Mouse (Mus musculus) embryonic facial prominence, embryonic 13.5 days (tissue): ENCODE data around the gene Med31. TPM values are rescaled to one million over a fixed set of nuclear protein-coding genes. Genes with fewer than 3 reads are reported as not detected.

Experiments used
- polyA plus RNA-seq: library from polyadenylated mRNA; unstranded; fragments of >200 nt; fragmentation: Nextera tagmentation; extraction: Ambion mirVana; gene quantifications from 2 replicates; pipeline ENCODE4 v1.2.1, GENCODE M21; 2015

Med31 gene
- polyA plus RNA-seq, 1 experiment from 2014 or later, result 50.3 TPM

Other genes with a start within 250 kb of the Med31 start
- gene Aipl1, start 178.1 kb downstream of the Med31 start, polyA plus RNA-seq, result 0.51 and 0.59 TPM in 2 replicates
- gene Pimreg, start 173.6 kb downstream of the Med31 start, polyA plus RNA-seq, result 102 and 128 TPM in 2 replicates
- gene Pitpnm3, start 79.8 kb downstream of the Med31 start, polyA plus RNA-seq, result 0.62 and 1.2 TPM in 2 replicates
- gene Gm43951, start 8.8 kb downstream of the Med31 start, polyA plus RNA-seq, result 0.52 and 0.84 TPM in 2 replicates
- gene 4933427D14Rik, start 8.1 kb downstream of the Med31 start, polyA plus RNA-seq, result 20.6 and 24.1 TPM in 2 replicates
- gene Txndc17, start 8.0 kb downstream of the Med31 start, polyA plus RNA-seq, result 243 and 259 TPM in 2 replicates
- gene Slc13a5, start 51.6 kb upstream of the Med31 start, polyA plus RNA-seq, result 1.6 and 4.7 TPM in 2 replicates
- gene Xaf1, start 86.0 kb upstream of the Med31 start, polyA plus RNA-seq, result 2.2 and 2.3 TPM in 2 replicates
- gene Fbxo39, start 98.9 kb upstream of the Med31 start, polyA plus RNA-seq, result not detected in 2 replicates
- 3.1 and 5.0 TPM in 2 replicates for gene Tekt1, start 146.8 kb upstream of the Med31 start, polyA plus RNA-seq
- gene Smtnl2, start 196.1 kb upstream of the Med31 start, polyA plus RNA-seq, result 25.1 and 26.7 TPM in 2 replicates
- 1.1 and 1.3 TPM in 2 replicates for gene Ggt6, start 219.9 kb upstream of the Med31 start, polyA plus RNA-seq
- gene Mybbp1a, start 225.8 kb upstream of the Med31 start, polyA plus RNA-seq, result 162 and 174 TPM in 2 replicates